Mouse (Mus musculus) CD4-positive, CD25-positive, alpha-beta regulatory T cell, adult 4 months (primary cell): ENCODE data around the gene Pla2g4b. TPM values are rescaled to one million over a fixed set of nuclear protein-coding genes. Genes with fewer than 3 reads are reported as not detected.

Experiments used
- ATAC-seq: one replicate; pipeline ENCODE4 v1.8.0; 2017
- polyA plus RNA-seq, 2 experiments: library from polyadenylated mRNA; unstranded; fragments of 100-300 nt; shearing (Covaris generic); gene quantifications; one replicate each; pipeline ENCODE4 v1.2.1; 2017

Pla2g4b gene
- polyA plus RNA-seq: 1 to 10 TPM; 1.3 to 2.2 TPM

DNA sequence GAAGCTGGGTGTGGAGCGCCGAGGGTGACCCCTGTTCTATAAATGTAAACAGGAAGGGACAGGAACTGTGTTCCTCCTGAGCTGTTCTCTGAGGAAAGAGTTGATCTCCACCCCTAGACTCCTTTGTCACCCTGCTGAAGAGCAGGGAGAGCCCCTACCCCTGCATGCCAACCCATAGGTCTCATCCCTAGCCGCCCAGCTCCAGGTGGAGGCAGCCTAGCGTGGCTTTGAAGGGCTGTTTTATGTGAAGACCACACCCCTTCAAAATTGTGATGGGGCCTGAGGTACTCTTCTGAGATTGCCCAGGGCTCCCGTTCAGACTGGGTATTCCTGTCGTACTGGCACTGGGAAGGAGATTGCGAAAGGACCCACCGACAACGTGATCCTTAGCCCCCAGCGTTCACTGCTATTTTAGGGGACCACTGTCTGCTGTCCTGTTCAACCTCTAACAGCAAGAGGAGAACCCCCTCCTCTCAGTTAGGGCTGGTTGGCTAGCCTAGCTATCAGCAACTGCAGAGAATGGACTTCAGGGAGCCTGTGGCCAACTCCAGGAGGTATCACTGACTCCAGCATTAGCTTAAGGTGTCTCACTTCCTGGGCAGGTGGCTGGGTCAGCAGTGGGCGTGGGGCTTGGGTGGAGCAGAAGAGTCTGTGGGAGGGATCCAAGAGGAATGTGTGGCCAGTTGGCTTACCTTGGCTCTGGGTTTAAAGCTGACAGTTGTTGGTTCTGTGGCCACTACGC is at the start of gene Pla2g4b:
Gene Pla2g4b (plus strand): TSS at position 692 of the 742 bp plus-strand sequence.
- ATAC-seq: no peak

DNA sequence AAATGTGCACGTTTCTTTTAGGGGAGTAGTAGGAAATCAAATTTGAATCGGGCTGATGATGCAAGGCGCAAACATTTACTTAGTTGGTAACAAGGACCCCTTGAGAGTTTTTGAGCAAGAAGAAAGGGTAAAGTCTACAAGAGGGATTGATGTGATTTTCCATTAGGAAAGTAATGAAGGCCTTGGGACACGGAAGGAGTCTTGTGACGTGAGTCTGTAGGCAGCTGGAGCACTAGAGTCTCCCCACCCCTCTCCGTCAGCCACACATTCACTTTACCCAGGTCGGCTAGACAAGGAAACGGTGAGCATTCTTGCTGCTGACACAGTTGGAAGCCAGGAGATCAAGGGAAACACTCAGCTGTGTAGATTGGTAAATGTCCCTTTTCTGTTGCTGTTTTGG is 47.3 kb upstream of the Pla2g4b start:
- no peak for ATAC-seq

DNA sequence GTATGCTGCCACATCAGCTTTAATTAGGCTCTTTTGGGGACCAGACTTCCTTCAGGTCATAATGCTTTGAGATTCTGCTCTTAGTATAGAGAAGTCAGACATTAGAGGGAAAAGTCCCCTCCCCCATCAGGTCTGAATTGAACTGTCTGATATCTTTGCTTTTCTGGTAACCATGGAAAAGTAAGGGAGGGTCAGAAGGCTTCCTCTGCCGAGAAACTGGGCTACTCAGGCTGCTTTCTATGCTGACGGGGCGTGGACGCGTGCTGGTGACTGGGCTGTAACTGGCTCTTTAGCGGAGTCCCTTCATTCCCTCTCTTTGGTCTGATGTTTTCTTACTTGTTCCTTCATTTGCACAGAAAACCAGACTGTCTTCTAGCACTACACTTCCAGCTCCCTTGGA is 46.8 kb upstream of the Pla2g4b start:
- no peak for ATAC-seq

DNA sequence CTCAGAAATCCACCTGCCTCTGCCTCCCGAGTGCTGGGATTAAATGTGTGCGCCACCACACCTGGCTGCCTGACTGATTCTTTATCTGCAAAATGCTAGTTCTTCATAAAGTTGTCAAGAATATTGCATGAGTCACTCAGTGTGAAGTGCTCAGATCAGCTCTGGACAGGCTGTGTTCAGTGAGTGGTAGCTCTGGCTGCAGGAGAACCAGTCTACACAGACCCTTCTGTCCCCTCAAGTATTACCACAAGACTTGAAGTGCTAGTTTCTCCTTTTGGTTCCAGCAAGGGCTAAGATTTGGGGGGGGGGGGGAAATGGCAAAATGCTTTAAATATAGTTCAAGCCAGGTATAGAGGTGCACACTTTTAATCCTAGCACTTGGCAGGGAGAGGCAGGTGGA is 45.8 kb upstream of the Pla2g4b start:
- ATAC-seq: no peak

DNA sequence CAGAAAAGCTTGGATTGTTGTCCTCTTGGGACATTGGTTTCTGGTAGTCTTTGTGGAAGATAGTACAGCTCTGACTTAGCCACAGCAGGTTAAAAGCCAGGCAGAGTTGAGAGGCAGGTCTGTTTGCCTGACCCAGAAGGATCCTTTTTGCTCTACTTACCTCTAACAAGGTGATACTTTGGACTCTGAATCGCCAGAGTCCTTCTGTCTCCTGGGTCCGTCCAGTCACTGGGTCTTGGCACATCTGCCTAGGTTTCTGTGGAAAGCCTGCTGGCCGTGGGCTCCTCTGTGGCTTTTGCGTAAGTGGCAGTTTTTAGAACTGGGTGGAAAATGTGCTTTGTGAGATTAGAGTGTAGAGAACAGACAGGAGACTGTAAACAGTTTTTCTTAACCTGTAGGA is 44.3 kb upstream of the Pla2g4b start:
- ATAC-seq: no peak

DNA sequence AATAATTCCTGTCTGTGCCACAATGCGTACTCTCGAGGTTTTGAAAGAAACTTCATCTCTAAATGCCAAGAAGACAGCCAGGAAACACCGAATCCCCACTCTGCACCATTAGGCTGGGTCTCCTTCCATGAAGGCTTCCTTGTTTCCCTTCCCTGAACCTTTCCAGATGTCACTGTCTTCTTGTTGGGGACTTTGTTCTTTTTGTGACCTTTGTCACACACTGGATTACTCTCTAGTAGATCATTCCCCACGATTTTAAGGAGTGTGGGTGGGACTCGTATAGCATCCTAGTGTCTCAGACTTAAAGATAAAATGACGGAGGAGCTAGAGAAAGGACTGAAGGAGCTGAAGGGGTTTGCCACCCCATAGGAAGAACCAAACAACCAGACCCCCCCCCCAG is 42.3 kb upstream of the Pla2g4b start:
- ATAC-seq: no peak

DNA sequence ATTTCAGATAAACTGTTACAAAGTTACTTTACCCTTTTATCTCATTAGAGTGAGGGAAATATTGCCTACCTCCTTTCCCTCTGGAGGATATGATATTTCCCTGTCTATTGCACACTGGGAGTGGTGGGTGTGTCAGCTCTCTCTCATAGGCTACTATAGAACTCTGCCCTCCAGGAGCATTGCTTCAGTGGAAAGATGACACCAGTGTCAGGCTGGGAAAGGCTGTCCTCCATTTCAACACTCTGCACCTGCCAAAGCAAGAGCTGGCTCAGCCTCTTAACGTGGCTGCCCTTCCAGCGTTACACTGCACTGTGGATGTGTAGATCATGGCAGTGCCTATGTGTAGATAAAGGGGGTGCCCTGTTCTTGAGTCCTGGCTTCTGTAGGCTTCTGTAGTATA is 40.9 kb upstream of the Pla2g4b start:
- no peak for ATAC-seq

DNA sequence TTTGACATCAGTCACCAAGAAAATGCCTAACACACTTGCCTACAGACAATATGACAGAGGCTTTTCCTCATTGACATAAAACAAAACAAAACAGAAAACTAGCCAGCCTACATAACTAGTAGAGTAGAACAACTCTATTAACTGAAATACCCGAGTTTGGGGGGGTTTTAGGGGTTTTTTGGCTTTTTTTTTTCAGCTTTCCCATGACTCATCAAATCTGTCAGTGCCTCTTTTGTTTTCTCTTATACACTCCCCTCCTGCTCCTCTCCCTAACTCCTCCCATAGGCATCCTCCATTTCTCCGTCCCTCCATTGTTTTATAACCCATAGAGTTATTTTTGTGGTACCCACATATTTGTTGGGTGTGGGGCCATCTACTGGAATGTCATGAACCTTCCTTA is 39.7 kb upstream of the Pla2g4b start:
- no peak for ATAC-seq

DNA sequence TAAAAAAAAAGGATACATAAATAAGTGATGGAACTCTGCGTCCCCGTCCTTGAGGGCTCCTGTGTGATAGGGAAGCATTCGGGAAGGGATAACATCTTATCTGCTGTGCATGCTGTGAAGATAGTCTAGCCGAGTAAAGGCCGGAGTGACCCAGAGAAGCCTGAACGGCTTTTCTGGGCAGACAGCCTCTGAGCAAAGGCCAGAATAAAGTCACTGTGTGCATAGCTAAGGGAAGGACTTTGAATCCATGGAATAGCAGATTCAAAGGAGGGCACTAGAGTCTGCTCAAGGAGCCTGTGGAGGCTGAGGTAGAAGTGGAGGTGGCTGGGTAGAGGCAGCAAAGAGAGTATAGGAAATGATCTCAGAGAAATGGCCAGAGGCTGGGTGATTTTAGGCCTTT is 38.4 kb upstream of the Pla2g4b start:
- ATAC-seq: no peak

DNA sequence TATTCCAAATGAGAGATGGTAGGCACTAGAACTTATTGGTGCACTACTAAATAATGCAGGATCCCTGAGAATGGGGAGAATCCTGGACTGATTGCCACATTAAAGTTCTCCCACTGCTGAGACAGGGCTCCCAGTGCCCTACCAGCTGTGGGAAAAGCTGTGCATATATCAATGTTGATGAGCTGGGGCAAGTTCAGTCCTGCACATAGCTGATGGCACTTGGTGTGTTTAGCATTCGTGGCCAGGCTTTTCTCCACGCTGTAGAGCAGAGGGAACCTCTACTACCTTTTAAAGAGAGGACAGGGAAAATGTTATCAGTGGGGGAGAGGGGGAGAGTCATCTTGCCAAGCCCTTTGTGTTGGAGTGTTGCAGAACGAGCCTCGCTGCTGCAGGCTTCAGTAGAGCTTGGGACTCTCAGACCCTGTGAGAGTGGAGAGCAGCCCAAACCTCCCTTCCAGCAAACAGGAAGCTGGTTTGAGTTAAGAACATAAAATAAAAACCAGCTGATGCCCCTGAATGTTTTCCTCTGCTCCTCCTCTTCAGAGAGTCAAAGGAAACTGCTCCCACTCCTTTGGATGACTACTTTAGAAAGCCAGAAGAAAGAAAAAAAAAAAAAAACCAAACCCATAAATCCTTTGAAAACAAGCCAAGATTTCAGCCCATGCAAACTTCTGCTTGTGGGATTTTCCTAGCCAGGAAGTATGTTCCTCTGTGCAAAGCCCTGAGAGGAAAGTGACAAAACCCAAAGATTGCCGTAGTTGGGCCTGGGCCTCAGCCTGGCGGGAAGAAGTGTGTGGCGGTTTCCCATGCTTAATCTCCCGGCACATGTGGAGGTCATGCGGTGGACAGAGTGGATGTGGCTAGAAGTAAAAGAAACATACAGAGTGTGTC is 37.6 kb upstream of the Pla2g4b start:
- no peak for ATAC-seq

DNA sequence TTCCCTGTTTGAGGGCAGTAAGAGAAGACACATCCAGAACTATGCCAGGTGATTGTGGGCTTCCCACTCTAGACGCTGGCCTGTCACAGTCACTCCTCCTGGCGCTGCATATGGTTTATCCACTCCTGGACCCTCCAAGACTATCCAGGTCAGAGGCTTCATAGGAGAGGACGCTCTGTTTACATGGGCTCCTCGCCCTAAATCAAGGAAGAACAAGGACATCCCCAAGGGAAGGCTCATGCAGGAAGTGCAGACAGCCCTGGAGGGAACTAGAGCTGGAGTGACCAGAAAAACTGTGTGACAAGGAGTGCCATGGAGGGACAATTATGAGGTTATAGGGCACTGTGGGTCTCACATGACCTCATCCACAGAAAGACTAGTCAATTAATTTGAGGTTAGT is 35.9 kb upstream of the Pla2g4b start:
- ATAC-seq: no peak

DNA sequence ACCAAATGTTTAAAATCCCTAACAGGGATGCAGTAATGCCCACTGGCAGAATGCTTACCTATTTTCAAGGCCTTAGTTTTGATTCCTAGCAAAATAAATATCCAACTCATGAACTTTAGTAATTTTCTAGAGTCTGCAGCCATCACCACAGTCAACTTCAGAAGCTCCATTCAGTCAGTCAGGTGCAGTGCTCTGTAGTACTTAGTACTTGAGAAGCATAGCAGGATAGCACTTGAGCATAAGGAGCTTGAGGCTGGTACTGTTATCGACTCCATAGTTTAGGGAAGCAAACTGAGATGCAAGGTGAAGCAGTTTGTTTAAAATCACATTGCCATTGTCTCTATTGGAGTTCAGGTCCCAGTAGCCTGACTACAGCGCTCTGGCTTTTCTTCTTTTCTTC is 33.5 kb upstream of the Pla2g4b start:
- no peak for ATAC-seq

DNA sequence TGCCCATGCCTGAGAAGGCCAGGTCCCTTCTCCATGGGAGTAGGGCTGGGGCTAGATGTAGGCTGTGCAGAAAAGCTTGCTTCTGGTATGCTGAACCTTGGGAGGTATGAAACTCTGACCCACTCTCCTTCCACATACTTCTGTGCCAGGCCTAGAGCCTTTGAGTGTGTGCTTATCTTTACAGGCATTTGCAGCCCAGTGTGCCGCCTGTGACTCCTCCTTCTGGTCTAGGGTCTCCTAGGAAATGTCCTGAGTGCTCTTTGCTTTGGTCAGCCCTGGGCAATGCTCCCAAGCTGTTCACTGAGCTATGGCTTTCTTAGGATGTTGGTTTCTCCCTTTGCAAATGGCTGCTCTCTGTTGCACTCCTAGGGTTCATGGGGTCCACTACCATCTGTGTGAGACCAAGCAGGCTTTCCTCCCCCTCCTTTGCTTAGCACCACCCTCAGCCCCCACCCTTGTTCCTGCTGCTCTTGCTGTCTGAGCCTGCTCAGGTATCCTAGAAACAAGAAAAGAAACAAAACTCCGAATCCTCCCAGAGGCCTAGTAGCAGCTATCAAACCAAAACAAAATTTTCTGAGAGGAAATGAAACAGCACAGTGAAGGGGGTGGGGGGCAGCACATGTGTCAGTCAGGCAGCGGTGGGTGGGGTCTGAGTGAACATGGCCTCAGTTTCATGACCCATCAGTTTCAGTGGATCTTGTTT is 32.2 kb upstream of the Pla2g4b start:
- no peak for ATAC-seq

DNA sequence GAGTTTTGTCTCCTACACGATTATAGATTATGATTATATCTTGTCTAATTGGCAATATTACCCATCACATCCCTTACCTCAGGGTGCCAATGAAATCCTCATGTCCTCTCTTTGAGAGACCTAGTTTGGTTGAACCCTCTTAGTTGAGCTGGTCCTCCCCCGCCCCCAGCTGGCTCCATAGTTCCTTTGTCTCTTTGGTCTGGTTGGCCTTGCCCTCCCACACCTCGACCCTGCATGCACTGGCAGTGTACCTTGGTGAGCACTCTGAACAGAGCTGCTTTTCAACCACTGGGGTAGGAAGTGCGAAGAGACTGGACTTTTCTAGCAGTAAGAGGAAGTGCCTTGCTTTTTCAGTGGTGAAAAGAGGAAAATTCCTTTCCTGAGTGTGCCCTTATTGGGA is 31.3 kb upstream of the Pla2g4b start:
- no peak for ATAC-seq

DNA sequence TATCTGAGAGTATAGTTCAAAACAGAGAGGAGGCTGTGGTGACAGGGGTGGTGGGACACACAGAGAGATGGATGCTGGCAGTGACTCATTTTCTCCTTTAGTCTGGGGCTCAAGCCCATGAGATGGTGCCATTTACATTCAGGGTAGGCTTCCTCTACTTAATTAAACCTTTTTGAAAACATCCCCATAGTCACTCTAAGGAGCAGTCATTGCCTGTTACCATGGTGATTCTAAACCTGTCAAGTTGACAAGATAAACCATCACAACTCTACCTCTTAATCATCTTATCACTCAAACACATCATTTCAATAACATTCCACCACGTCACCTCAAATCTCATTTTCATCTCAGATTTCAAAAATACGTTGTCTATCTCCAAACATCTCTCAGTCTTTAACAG is 29.2 kb upstream of the Pla2g4b start:
- ATAC-seq: peak; percentile 83

DNA sequence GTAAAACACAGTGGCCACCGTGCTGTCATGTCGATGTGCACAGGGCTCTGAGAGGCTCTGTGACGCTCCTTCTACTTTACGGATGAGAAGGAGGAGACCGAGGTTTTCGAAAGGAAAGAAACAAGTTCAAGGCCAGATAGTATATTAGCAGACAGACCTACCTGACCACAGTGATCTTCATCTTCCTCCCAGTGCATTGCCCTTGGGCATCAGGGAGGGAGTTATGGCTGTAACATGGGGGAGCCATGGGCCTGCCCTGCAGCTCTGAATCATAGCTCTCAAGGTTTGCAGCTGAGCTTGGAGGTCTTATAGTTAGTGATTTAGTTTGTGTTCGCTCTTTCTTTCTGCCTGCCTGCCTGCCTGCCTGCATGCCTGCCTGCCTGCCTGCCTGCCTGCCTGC is 26.5 kb upstream of the Pla2g4b start:
- no peak for ATAC-seq

DNA sequence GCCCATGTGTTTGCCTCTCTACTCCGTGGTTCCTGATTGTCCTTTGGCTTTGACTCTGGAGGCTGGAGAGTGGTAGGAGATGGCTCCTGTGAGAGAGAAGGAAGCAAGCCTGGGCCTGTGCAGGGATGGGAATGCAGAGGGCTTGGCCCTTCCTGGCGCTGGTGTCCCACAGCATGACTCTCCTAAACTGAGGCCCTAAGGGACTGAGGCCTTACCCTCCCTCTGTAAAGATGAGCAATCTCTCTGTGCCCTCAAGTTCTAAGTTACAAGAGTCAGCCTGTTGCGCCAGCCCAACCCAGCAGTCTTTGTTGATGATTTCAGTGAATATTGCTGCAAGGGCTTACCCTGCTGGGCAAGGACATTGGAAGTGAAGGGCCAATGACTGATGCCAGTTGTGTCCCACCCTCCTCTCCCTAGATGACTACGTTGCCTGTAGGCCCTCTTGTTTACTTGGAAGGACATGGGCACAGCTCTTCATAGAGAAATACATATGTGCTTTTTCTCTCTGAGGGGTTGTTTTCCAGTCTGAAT is 25.5 kb upstream of the Pla2g4b start:
- ATAC-seq: no peak

DNA sequence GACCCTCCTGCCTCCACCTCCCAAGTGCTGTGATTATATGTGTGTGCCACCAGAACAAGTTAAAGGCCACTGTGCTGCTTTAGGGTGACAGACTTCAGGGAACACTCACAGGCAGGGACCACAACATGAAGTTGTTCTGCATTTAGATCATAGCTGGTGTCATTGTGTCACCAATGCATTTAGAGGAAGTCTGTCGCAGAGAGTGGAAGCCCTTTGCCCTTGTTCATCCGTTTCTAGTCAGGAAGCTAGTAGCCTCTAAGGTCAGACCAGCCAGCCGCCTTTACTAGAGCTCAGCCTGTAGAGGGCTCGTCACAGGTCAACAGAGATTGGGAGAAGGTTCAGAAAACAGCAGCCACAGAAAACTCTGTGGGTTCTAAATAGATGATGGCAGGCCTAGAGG is 24.5 kb upstream of the Pla2g4b start:
- no peak for ATAC-seq

DNA sequence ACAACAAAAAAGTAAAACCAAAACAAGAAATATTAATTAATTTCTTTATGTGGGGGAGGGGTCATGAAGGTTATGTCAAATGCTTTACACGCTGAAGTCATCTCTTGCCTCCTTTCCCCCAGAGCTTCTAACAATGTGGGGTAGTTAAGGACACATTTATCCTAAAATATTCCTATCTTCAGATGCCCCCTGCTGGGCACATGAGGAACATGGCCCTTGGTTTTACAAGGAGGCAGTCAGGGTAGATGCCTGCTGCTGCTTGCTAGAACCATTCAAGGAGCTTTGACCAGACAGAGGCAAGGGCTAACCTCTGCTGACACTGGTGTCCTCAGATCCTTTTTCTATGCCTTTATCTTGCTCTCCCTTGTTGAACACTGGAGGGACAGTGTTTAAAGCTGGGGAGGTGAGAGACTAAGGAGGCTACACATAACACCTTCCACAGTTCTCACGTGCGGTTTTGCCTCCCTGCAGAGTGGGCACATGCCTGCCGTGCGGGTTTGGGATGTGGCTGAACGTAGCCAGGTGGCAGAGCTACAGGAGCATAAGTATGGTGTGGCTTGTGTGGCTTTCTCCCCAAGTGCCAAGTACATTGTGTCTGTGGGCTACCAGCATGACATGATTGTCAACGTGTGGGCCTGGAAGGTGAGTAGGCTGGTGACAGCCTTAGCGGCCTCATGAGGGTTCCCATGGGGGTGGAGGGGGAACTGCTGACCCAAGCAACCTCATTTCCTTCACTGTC is 21.6 kb upstream of the Pla2g4b start:
- peak; percentile 71 for ATAC-seq

DNA sequence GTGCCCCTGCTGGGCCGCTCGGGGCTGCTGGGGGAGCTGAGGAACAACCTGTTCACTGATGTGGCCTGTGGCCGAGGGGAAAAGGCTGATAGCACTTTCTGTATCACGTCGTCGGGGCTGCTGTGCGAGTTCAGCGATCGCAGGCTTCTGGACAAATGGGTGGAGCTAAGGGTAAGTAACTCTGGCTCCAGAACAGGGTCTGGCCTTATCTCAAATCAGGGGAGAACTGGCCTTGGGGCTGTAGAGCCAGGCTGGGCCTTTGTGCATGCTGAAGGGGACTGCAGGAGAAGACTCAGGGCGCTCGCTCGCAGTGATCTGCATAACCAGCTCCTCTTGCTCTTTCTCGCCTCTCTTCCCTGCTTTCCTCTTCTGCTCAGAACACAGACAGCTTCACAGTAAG is 20.3 kb upstream of the Pla2g4b start:
- ATAC-seq: no peak

DNA sequence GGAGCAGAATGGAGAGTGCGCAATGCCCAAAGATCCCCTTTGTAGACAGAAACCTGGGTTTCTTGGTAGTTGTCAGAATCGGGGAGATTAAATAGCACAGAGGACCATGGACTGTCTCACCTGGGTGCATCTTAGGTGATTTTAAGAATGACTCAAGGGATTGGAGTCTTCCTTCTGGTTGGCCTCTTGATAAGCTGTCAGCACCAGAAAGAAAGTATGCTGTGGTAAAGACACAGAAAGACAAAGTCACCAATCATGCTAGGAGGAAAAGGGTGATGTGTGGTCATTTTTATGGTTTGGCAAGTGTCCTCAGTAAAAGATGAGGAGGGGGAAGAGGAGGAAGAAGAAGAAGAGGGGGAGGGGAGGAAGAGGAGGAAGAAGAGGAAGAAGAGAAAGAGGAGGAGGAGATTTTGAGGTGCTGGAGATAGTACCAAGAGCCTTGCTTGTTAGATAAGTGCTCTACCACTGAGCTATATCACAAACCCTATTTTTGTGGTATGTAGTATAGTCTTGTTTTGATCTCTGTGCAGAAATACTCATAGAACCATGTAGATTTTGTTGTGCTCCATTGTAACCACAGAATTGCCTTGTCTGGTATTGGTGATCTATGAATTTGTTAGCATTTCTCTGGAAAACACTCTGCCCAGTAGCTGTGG is 19.3 kb upstream of the Pla2g4b start:
- ATAC-seq: no peak

DNA sequence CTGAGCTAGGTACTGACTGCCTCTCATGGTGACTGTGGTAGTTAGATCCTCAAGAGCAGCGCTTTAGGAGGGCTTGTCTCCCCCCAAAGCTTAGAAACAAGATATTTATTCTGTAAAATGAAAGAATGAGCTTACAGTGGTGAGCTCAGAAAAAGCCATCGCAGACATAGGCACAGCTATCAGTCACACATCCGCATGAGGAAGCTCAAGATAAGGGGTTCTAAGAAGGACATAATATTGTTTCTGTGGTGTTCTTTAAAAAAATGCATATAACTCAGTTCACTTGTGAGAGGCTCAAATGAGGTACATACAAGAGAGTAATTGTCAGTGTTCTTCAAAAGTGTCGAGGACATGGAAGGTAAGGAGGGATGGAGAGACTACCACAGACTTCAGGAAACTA is 17.3 kb upstream of the Pla2g4b start:
- ATAC-seq: no peak
